Mouse (Mus musculus) large intestine, adult 2 months (tissue): ENCODE measurements around the gene Yars. TPM values are rescaled to one million over a fixed set of nuclear protein-coding genes. Genes with fewer than 3 reads are reported as not detected.
"Not testable (repeated sequence)": the region's sequence is repeated elsewhere in the genome, so short reads cannot be mapped to it uniquely, and the experiment has no call there.

ENCODE experiments used
- DNase-seq: peaks from one replicate; pipeline ENCODE4 v3.0.0-alpha.2; 2012; ENCODE audit warnings: low read depth, low spot score
- WGBS: fragments of 180-500 bp; shearing (Covaris S2); methylation state at CpG from one replicate; pipeline ENCODE4 v1.1.7; 2018; 5-methylcytosine and 5-hydroxymethylcytosine counted together
- polyA plus RNA-seq: library from polyadenylated mRNA; depleted of rRNA; stranded (reverse); fragments of >200 nt; gene quantifications from 2 replicates; pipeline ENCODE4 v1.2.3, GENCODE M21; 2012

Yars gene
- polyA plus RNA-seq, 1 experiment: 15.6 TPM

DNA sequence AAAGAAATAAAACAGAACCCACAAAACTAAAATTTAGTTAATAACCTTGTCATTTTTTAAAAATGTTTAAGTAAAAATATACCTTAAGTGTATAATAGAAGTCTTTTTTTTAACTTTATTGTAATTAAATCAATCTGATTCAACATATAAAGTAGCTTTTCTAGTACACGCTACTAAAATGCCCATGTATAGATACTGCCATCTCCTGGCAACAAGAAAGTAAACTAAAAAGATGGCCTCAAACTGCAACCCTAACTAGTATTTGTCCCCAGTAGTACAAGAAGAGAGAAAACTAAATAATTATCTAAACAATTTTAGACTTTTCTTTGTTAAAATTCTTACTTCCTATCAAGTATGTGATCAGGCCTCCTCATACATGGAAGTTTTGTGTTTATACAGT lies 10.0 kb upstream of the Yars start:
- WGBS: 35% methylated on average over 1 of the region's 1 CpGs
- DNase-seq: no peak

- WGBS: 34% methylated on average over 5 of the region's 5 CpGs
- no peak for DNase-seq
Measured at GRCm38 (mm10) chr4:129188041-129188659, 1.4 kb upstream of the Yars start.

GRCm38 (mm10) chr4:129188803-129189541 lies 588 bp upstream of the Yars start:
- no peak for DNase-seq
- WGBS: under 1% methylated on average over 69 of the region's 74 CpGs

GRCm38 (mm10) chr4:129190538-129190937 lies 978 bp downstream of the Yars start:
- no peak for DNase-seq
- WGBS: 0% methylated on average over 12 of the region's 12 CpGs

GRCm38 (mm10) chr4:129191691-129192090 lies 2.1 kb downstream of the Yars start:
- WGBS: 61% methylated on average over 5 of the region's 5 CpGs
- DNase-seq: no peak

DNA sequence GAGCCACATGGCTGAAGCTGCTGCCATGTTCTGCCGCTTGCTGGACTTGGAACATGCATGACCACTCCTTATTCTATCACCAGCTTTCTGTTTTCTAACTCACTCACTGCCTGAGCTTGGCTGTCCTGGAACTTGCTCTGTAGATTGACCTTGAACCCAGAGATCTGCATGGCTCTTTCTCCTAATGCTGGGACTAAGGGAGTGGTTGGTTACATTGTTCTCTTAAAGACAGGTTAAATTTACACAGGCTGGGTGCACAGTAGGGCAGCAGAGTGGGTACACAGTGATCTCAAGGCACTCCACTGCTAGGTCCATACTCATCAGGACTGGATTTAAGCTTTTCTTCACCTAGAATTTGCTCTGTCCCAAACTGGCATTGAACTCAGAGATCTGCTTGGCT lies 4.7 kb downstream of the Yars start:
- 75% methylated on average over 1 of the region's 1 CpGs for WGBS
- no peak for DNase-seq

- DNase-seq: no peak
- WGBS: 98% methylated on average over 6 of the region's 6 CpGs
Measured at GRCm38 (mm10) chr4:129197514-129197913, 8.0 kb downstream of the Yars start.

GRCm38 (mm10) chr4:129204655-129205054 lies 15.1 kb downstream of the Yars start:
- DNase-seq: no peak
- 83% methylated on average over 10 of the region's 10 CpGs for WGBS

- DNase-seq: no peak
- WGBS: 60% methylated on average over 8 of the region's 8 CpGs
Measured at GRCm38 (mm10) chr4:129206792-129207191, 17.2 kb downstream of the Yars start.

- no peak for DNase-seq
- WGBS: 37% methylated on average over 7 of the region's 7 CpGs
Measured at GRCm38 (mm10) chr4:129209504-129209903, 19.9 kb downstream of the Yars start.

DNA sequence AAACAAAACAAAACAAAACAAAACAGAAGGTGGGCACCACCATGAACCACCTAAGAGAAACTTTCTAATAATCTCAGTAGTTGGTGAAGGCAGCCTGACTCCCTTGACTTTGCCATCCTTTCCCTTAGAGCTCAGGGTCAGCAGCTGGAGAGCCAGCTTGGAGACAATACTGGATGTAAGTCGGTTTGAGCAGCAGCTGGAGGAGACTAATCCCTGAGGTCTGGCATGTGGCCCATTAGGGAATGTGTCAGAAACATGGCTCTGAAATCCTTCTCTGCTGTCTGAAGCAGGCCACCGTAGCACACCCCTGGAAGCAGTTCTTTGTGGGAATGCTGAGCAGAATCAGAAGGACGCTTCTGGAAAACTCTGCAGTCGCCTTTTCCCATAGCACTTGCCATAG lies 21.9 kb downstream of the Yars start:
- DNase-seq: no peak
- WGBS: 66% methylated on average over 4 of the region's 4 CpGs

GRCm38 (mm10) chr4:129212486-129212885 lies 22.9 kb downstream of the Yars start:
- 66% methylated on average over 3 of the region's 3 CpGs for WGBS
- DNase-seq: not testable (repeated sequence)

GRCm38 (mm10) chr4:129218569-129219175 lies 29.1 kb downstream of the Yars start:
- WGBS: 70% methylated on average over 7 of the region's 7 CpGs
- DNase-seq: no peak

- no peak for DNase-seq
- 84% methylated on average over 10 of the region's 10 CpGs for WGBS
Measured at GRCm38 (mm10) chr4:129219198-129219597, 29.6 kb downstream of the Yars start.

DNA sequence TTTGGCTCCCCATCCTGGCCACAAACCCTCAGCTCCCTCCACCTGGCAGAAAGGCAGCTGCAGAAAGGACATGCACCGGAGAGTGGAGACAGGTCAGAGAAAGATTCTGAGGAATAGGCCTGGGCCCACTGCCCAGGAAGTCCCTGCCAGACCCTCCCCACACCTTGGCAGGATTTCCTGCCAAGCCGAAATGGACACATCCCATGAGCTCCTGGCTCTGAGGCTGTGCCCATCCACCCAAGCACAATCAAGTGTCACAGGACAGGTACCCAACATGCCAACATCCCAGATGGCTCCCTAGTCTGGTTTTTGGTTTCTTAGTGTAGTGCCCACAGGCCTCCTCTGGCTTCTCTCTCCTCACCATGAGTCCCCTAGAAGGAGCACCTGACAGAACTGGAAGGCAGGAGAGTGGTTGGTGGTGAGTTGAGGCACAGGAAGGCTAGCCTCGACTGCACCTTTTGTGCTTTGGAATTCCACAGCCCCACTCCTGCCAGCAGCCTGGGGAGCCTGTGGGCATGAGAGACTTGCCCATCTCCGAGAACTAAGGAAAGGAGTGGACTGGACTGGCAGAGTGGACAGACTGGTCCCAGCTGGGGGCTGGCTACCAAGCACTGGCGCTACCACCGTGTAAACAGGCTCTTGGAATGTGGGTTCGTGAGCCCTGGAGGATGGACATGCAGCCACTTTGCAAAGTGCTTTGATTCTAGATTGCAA lies 31.0 kb downstream of the Yars start:
- no peak for DNase-seq
- WGBS: 78% methylated on average over 7 of the region's 7 CpGs

DNA sequence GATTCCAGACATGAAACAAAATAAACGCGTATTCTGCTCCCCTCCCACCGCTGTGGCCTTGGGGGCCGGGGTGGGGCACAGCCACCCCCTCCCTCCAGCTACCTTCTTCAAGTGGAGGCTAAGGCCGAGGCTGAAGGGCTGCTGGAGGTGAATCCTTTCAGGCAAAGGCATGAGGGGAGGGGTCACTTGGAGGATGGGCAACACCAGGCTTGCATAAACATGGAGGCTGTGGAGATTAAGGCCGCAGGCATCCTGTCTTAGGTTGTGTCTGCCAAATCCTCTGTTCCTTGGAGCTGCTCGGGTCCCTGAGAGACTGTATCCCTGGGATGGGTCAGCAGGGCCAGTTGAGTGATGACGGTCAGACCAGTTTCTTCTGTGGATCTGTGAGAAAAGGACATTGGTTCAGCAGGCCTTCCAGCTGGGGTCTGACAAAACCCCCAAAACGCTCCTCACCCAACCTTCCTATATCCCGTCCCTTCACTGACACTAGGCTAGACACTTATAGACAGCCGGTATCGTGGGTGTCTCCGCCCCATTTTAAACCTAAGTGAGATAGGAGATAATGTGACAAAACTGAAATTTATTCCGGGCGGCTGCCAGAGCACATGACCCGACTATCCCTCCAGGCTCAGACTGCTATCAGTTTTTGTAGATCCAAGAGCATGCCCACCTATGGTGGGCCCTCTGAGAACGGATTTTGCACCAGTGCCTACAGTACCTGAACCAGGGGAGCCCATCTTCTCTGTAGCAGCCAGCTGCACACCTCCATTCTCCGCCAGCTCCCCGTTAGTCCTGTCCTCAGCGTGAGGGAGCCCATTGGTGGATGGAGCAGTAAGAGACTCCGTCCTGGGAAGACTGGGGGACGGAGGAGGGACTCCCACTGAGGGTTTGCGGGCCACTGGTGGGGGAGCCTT lies 31.8 kb downstream of the Yars start:
- no peak for DNase-seq
- WGBS: 81% methylated on average over 23 of the region's 23 CpGs

- 84% methylated on average over 31 of the region's 31 CpGs for WGBS
Measured at GRCm38 (mm10) chr4:129222019-129222925, 32.7 kb downstream of the Yars start.

More at GRCm38 (mm10) chr4:129222019-129222925, 32.7 kb downstream of the Yars start:
- DNase-seq: no peak
